Mouse (Mus musculus) embryonic fibroblast, embryonic 13.5 days (primary cell): ENCODE results near the gene Nme7.

ENCODE experiments used
- CTCF ChIP-seq: IDR thresholded peaks from 2 replicates; pipeline ENCODE4 v1.5.1; 2011; ENCODE audit warnings: mild to moderate bottlenecking, control low read depth, low read length, moderate library complexity, borderline replicate concordance; ENCODE audit not compliant: insufficient read depth
- POLR2A ChIP-seq: IDR thresholded peaks from 2 replicates; pipeline ENCODE4 v1.6.1; 2011; ENCODE audit warnings: low read depth, mild to moderate bottlenecking, control low read depth, low read length, moderate library complexity

DNA sequence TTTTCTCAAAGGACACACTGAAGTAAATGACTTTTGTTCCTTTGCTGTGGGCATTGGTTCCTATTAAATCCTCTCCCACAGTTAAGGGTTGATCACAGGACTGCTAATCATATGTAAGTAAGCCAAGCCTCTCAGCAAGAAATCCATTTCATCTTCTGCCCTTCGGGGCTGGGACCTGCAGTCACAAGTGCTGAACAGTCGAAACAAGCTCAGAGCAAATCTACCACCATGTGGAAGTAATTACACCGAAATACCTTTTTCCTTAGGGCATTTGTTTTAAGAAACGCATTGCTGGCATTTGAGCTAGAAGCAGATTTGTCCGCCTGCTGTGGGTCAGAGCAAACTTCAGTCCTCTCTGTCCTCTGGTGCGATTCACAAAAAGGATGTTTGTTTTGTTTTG is 30.3 kb upstream of the Nme7 start:
- TF ChIP-seq POLR2A (no peak), CTCF (no peak)
